Mouse (Mus musculus) embryonic facial prominence, embryonic 14.5 days (tissue): ENCODE measurements around the gene Sos1. TPM values are rescaled to one million over a fixed set of nuclear protein-coding genes. Genes with fewer than 3 reads are reported as not detected.

Experiments
- ATAC-seq: fragments of 200-750 bp; cut with Nextera tagmentation; 2 replicates; pipeline ENCODE4 v1.8.0; 2017; ENCODE audit warnings: low read depth, moderate number of reproducible peaks, moderate TSS enrichment
- DNase-seq: peaks from one replicate; pipeline ENCODE4 v3.0.0-alpha.2; 2015; ENCODE audit warnings: low spot score
- H3K27ac ChIP-seq: fragments of 300-500 bp; sonication (generic); replicated peaks from 2 replicates; pipeline ENCODE4 v1.5.1; 2014; ENCODE audit warnings: low read depth, mild to moderate bottlenecking, low read length, moderate library complexity
- H3K27me3 ChIP-seq: fragments of 300-500 bp; sonication (generic); replicated peaks from 2 replicates; pipeline ENCODE4 v1.6.1; 2014; ENCODE audit warnings: low read length; ENCODE audit not compliant: control insufficient read depth, insufficient read depth
- H3K36me3 ChIP-seq: fragments of 300-500 bp; sonication (generic); 2 replicates; pipeline ENCODE4 v1.6.1; 2014; ENCODE audit warnings: low read length, mixed read lengths; ENCODE audit not compliant: control insufficient read depth, insufficient read depth
- H3K4me1 ChIP-seq: fragments of 300-500 bp; sonication (generic); 2 replicates; pipeline ENCODE4 v1.6.1; 2014; ENCODE audit warnings: antibody characterized with exemption, low read length; ENCODE audit not compliant: control insufficient read depth, insufficient read depth
- H3K4me2 ChIP-seq: fragments of 300-500 bp; sonication (generic); 2 replicates; pipeline ENCODE4 v1.6.1; 2014; ENCODE audit warnings: low read depth, mild to moderate bottlenecking, low read length, moderate library complexity, mixed read lengths
- H3K4me3 ChIP-seq: fragments of 300-500 bp; sonication (generic); 2 replicates; pipeline ENCODE4 v1.5.1; 2014; ENCODE audit warnings: low read depth, mild to moderate bottlenecking, low read length
- H3K9ac ChIP-seq: fragments of 300-500 bp; sonication (generic); 2 replicates; pipeline ENCODE4 v1.6.1; 2014; ENCODE audit warnings: low read depth, mild to moderate bottlenecking, low read length, moderate library complexity, mixed read lengths
- H3K9me3 ChIP-seq: fragments of 300-500 bp; sonication (generic); 2 replicates; pipeline ENCODE4 v1.6.1; 2016; ENCODE audit warnings: low read length; ENCODE audit not compliant: control insufficient read depth
- WGBS: fragments of 180-500 bp; shearing (Covaris S2); extraction: QIAGEN DNeasy Blood & Tissue Kit; methylation state at CpG from one replicate; pipeline ENCODE4 v1.1.7; 2014; 5-methylcytosine and 5-hydroxymethylcytosine counted together
- polyA plus RNA-seq: library from polyadenylated mRNA; unstranded; fragments of >200 nt; fragmentation: Nextera tagmentation; extraction: Ambion mirVana; gene quantifications from 2 replicates; pipeline ENCODE4 v1.2.1, GENCODE M21; 2014

Gene Sos1
- polyA plus RNA-seq, 1 experiment from 2014 or later = 8.3 TPM

DNA sequence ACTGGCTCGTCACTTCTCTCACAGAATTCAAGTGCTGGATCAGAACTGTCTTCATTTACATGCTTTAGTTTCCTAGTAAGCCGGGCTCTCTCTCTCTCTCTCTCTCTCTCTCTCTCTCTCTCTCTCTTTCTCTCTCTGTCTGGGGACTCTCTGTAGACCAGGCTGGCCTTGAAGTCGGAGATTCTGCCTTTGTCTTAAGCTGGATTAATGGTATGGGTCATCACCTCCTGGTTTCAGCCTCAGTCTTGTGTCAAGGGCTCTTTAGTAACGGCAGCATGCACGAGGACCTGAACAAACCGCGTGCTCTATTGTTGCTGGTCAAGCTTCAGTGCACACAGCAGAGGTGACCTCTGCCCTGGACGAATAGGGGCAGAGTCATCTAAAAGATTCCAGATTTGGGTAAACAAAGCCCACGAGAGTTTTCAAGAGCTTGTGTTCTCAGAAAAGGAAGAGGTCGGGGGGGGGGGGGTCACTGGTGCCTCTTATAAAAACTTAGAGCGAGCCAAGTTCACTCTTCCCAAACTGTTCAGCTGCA lies 133.6 kb downstream of the Sos1 start:
- no peak overlapping the region for H3K4me3 ChIP-seq
- no peak overlapping the region for H3K27ac ChIP-seq
- DNase-seq = peak; percentile 4
- no peak overlapping the region for H3K9ac ChIP-seq
- no peak overlapping the region for H3K4me2 ChIP-seq
- H3K4me1 ChIP-seq = peaks cover 8% of the 10 kb centered on the region
- H3K9me3 ChIP-seq = no peaks in the 10 kb centered on the region
- no peaks in the 10 kb centered on the region for H3K36me3 ChIP-seq
- WGBS = 45% methylated on average over 11 of the region's 11 CpGs
- ATAC-seq = no peak
- no peaks in the 10 kb centered on the region for H3K27me3 ChIP-seq

DNA sequence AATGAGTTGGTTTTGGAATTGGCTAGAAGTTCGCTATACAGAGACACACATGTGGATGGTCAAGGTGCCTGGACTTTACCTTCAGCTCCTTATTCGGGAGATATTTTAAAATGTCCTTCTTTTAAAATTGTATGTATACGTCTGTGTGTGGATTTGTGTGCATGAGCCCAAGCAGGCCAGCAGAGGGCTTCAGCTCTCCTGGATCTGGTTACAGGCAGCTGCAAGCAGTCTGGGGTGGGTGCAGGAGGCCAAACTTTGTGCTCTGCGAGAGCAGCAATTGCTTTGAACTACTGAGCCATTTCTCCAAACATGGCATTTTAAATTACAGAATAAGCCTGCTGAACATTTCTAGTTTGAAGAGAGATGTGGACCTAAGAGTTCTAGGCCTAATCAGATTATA lies 135.0 kb downstream of the Sos1 start:
- H3K9me3 ChIP-seq = no peaks in the 10 kb centered on the region
- no peak overlapping the region for H3K4me2 ChIP-seq
- H3K27ac ChIP-seq = no peak overlapping the region
- 75% methylated on average over 4 of the region's 4 CpGs for WGBS
- no peak overlapping the region for H3K4me3 ChIP-seq
- H3K9ac ChIP-seq = no peak overlapping the region
- H3K4me1 ChIP-seq = peaks cover 8% of the 10 kb centered on the region
- H3K27me3 ChIP-seq = no peaks in the 10 kb centered on the region
- DNase-seq (peak; percentile 25), ATAC-seq (no peak)
- H3K36me3 ChIP-seq = no peaks in the 10 kb centered on the region

Other genes with a start within 250 kb of the Sos1 start
- 26.7 and 27.9 TPM in 2 replicates for gene Morn2, start 190.2 kb downstream of the Sos1 start, polyA plus RNA-seq
- gene Dhx57, start 190.0 kb downstream of the Sos1 start, polyA plus RNA-seq = 19.5 and 20.7 TPM in 2 replicates
- gene Arhgef33, start 173.0 kb downstream of the Sos1 start, polyA plus RNA-seq = 0.88 and 1.7 TPM in 2 replicates
- gene Gm10190, start 106.9 kb downstream of the Sos1 start, polyA plus RNA-seq = 0.75 and 1.8 TPM in 2 replicates
- gene Cdkl4, start 97.4 kb upstream of the Sos1 start, polyA plus RNA-seq = 1.7 and 2.2 TPM in 2 replicates
- 32.8 and 33.8 TPM in 2 replicates for gene Map4k3, start 248.0 kb upstream of the Sos1 start, polyA plus RNA-seq